In genomic region chr2:91329996-91330738, GRCm38 (mm10) we compare ENCODE assay signal across 12 mouse cellular contexts.
DNase-seq lines count a peak whose midpoint lies in the region; ATAC-seq lines count a peak whose summit lies in the region.
"Had no signal": no experiment of that assay in that cellular context is flagged by ENCODE, and none has a peak within 500 bp of the region (broad histone marks: within the 10 kb centered on the region; RNA-seq: fewer than 3 reads in every experiment).

No protein-coding gene starts in this region.

- no peaks in the 10 kb centered on the region for H3K36me3 ChIP-seq in kidney, embryonic 15.5 days
- H3K36me3 ChIP-seq in forebrain, embryonic 11.5 days (ENCODE audit: control insufficient read depth, insufficient read depth, low read length) = no peaks in the 10 kb centered on the region
- H3K36me3 ChIP-seq: heart, embryonic 13.5 days; limb, embryonic 12.5 days; midbrain, embryonic 12.5 days had no signal

- H3K4me1 ChIP-seq in kidney, embryonic 15.5 days = peaks cover 41% of the 10 kb centered on the region
- peaks cover 22% of the 10 kb centered on the region for H3K4me1 ChIP-seq in forebrain, embryonic 11.5 days (replicated peaks; ENCODE audit: control insufficient read depth, insufficient read depth, low read length)
- H3K4me1 ChIP-seq: limb, embryonic 12.5 days had no signal

- no peak overlapping the region for H3K9ac ChIP-seq in kidney, embryonic 15.5 days
- H3K9ac ChIP-seq in forebrain, embryonic 11.5 days (ENCODE audit: low read length) = no peak overlapping the region
- H3K9ac ChIP-seq: heart, embryonic 13.5 days; limb, embryonic 12.5 days; midbrain, embryonic 12.5 days had no signal

- DNase-seq in kidney, adult 18-20 months = no peak
- DNase-seq in Muller cell, postnatal 12 days (ENCODE audit: inconsistent ontology term) = peak; percentile 90
- DNase-seq in forebrain, embryonic 11.5 days (ENCODE audit: low spot score) = no peak
- peak; percentile 41 to 64 for DNase-seq in lung, postnatal 4 days
- no peak for DNase-seq in thymus, postnatal 25 days
- no peak for DNase-seq in urinary bladder, postnatal 14 days (ENCODE audit: low spot score)
- DNase-seq: kidney, postnatal 36 days; right cerebral cortex, postnatal 14 days had no signal

- no peak for ATAC-seq in kidney, embryonic 15.5 days (replicated peaks; ENCODE audit: low FRiP score)
- ATAC-seq in forebrain, embryonic 11.5 days (replicated peaks; ENCODE audit: low FRiP score) = peak; percentile 25; the same call in 1 of the 2 replicates

- no peaks in the 10 kb centered on the region for H3K27me3 ChIP-seq in kidney, embryonic 15.5 days
- H3K27me3 ChIP-seq in forebrain, embryonic 11.5 days (ENCODE audit: control insufficient read depth, insufficient read depth, low read length) = no peaks in the 10 kb centered on the region
- H3K27me3 ChIP-seq: heart, embryonic 13.5 days; limb, embryonic 12.5 days; midbrain, embryonic 12.5 days had no signal

- 61% methylated on average over 8 of the region's 8 CpGs for WGBS in kidney, embryonic 15.5 days
- WGBS in forebrain, embryonic 11.5 days = 39% methylated on average over 8 of the region's 8 CpGs

- H3K4me3 ChIP-seq in kidney, embryonic 15.5 days (replicated peaks) = no peak overlapping the region
- H3K4me3 ChIP-seq in forebrain, embryonic 11.5 days (ENCODE audit: low read depth, low read length) = no peak overlapping the region
- H3K4me3 ChIP-seq: heart, embryonic 13.5 days; limb, embryonic 12.5 days; midbrain, embryonic 12.5 days had no signal

- no peak overlapping the region for H3K4me2 ChIP-seq in kidney, embryonic 15.5 days
- no peak overlapping the region for H3K4me2 ChIP-seq in forebrain, embryonic 11.5 days (ENCODE audit: low read depth, low read length, severe bottlenecking)
- H3K4me2 ChIP-seq: heart, embryonic 13.5 days; limb, embryonic 12.5 days; midbrain, embryonic 12.5 days had no signal

- H3K27ac ChIP-seq in kidney, embryonic 15.5 days = peak overlapping the region; percentile 92
- H3K27ac ChIP-seq in forebrain, embryonic 11.5 days (ENCODE audit: low read depth, low read length) = peak overlapping the region; percentile 76
- H3K27ac ChIP-seq: heart, embryonic 13.5 days; limb, embryonic 12.5 days; midbrain, embryonic 12.5 days had no signal

- no peaks in the 10 kb centered on the region for H3K9me3 ChIP-seq in kidney, embryonic 15.5 days (replicated peaks)
- no peaks in the 10 kb centered on the region for H3K9me3 ChIP-seq in forebrain, embryonic 11.5 days (ENCODE audit: control insufficient read depth, low read length)
- H3K9me3 ChIP-seq: heart, embryonic 13.5 days; limb, embryonic 12.5 days; midbrain, embryonic 12.5 days had no signal

Comparison
In these comparisons a context has a peak if more than half of its experiments do, and no peak if none do; other contexts are left out.
1. DNase-seq: peak in Muller cell, postnatal 12 days (single experiment) and lung, postnatal 4 days (2 of 2); none in kidney, adult 18-20 months (single experiment), forebrain, embryonic 11.5 days (single experiment), thymus, postnatal 25 days (single experiment) and urinary bladder, postnatal 14 days (single experiment).